Mouse (Mus musculus) adrenal gland, postnatal 14 days (tissue): Measurements from ENCODE around the gene Fktn. TPM values are rescaled to one million over a fixed set of nuclear protein-coding genes. Genes with fewer than 3 reads are reported as not detected.
"Not testable (repeated sequence)": the region's sequence is repeated elsewhere in the genome, so short reads cannot be mapped to it uniquely, and the experiment has no call there.

ENCODE experiments used
- DNase-seq: peaks from one replicate; pipeline ENCODE4 v3.0.0; 2021; ENCODE audit warnings: mixed read lengths
- long read RNA-seq, 2 experiments: library from polyadenylated mRNA; stranded (forward); transcript quantifications; one replicate each; pipeline ENCODE4 v2.0.0; 2021
- total RNA-seq: library from RNA; stranded (reverse); gene quantifications from 2 replicates; pipeline ENCODE4 v1.2.3, GENCODE M21; 2021

The Fktn gene
- total RNA-seq, result 16.1 and 18.1 TPM in 2 replicates
- long read RNA-seq, experiment 1, full-length matches to known transcripts, result 1 of 5 reads
- long read RNA-seq, experiment 1, partial matches to known transcripts, result 1 of 5 reads
- long read RNA-seq, experiment 1, other reads (novel, unspliced or antisense), result 3 of 5 reads
- long read RNA-seq, experiment 2, full-length matches to known transcripts, result 1 of 13 reads
- long read RNA-seq, experiment 2, partial matches to known transcripts, result 1 of 13 reads
- long read RNA-seq, experiment 2, other reads (novel, unspliced or antisense), result 11 of 13 reads

DNA sequence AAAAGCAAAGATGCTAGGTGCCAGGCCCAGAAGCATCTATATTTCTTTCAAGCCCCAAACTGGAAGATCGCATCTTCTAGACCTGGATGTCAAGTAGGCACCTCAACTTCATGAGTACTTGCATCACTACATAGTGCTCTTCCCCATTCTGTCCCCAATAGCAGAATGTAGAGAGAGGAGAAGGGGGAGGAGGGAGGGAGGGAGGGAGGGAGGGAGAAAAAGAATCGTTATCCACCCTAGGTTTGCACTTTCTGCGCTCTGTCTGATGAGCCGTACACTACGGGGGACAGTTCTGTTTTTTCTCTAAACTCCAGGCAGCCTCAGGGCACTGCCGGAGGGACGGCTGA is at the start of gene Fktn:
Fktn (plus strand) TSS at position 295 of the 347 bp plus-strand sequence.
- no peak for DNase-seq

DNA sequence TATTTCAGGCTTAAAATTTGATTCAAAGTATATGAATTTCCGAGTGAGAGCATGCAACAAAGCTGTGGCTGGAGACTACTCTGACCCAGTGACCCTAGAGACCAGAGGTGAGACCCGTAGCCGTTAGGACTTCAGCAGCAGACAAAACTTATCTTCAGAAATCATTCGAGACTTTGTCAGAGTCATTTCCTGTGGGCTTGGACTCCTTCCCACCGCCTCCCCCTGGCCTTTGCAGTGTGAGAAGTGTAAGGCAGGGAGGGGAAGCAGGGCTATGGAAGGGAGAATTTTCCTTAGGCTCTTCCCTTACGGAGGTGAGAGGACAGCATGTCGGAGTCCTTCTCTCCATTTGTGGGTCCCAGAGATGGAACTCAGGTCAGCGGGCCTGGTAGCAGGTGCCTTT is 31.7 kb upstream of the Fktn start:
- DNase-seq, result no peak

DNA sequence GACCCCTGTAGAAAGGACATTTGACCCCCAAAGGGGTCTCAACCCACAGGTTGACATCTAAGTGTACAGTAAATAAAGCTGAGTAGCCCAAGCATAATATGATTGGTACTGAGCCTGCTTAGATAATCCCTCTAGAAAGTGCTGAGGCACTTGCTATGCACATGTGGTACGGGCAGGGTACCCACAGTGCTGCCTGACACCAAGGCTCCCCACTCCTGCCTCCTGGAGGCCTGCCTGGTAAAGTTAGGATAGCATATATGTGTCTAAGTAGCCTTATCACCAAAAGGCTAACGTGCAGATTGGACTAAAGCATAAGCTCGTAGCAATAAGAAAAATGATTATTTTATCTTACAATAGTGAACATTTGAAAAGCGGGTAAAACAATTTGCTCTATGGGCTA is 24.8 kb upstream of the Fktn start:
- DNase-seq, result no peak

DNA sequence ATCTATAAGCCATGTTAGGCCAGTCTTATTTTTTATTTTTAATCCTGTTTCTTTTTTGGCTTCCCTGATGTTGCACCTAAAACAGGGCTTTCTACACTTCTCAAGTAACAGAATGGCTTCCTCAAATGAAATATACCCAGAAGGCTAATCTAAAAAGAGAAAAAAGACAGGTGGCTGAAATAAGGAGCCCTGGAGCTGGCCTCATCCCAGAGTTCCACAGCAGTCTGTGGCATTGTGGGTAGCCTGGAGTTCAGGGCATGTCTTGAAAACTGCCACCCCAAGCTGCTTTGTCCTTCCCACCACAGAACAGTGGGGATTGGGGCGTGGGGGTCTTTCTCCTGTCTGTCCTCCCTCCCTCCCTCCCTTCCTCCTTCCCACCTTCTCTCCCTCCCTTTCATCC is 22.4 kb upstream of the Fktn start:
- DNase-seq, result no peak

DNA sequence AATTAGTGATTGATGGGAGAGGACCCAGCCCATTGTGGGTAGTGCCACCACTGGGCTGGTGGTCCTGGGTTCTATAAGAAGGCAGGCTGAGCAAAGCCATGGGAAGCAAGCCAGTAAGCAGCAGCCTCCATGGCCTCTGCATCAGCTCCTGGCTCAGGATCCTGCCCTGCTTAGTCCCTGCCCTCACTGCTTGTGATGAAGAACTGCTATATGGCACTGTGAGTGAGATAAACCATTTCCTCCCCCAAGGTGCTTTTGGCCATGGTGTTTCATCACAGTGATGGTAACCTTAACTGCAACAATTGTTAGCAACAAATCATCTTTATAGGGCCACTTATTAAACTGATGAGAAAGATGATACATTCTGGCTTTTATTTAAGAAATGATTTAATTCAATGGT is 4.6 kb upstream of the Fktn start:
- DNase-seq, result not testable (repeated sequence)

DNA sequence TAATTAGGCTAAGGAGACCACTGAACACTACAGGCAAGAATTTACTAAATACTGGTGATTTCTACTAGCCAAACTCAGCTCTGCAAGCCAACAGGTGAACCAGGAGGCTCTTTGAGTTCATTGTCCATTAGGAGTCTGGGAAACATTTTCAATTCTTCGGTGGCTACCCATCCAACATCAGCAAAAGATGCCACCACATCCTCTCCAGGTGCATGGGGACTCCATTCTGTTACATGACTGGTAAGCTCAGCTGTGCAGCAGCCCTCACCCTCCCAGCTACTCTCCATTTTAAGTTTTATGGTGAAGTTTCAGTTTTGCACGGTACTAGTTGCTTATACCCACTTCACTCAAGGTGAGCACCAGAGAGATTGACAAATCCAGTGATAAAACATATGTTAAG is 3.8 kb upstream of the Fktn start:
- no peak for DNase-seq

DNA sequence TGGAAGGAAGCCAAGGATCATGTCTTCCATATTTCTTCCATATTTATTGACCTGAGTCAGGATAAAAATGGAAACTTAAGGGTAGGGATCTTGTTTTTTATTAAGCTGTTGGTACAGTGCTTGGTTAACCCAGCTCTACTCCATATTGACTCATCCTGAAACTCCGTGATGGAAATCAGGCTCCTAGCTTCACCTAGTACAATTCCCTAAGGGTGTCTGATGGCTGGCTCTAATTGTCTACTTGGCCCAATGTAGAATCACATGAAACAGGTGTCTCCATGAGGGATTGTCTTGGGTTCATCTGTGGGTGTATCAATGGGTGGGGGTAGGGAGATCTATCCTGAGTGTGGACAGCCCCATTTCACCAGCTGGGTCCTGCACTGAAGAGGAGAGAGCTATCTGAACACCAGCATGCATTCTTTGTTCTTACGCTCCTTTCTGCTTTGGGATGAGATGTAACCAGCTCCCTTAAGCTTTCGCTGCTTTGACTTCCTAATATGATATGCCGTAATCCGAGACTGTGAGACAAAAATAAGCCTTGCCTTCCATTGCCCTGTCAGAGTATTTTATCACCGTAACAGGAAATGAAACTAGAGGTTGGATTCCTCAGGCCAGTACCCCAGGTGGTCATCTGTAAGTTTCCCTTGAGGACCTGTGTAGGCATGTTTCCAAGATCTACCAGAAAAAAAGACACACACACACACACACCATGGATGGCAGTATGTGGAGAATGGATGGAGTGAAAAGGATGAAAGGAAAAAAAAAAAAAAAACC is 3.1 kb upstream of the Fktn start:
- no peak for DNase-seq

DNA sequence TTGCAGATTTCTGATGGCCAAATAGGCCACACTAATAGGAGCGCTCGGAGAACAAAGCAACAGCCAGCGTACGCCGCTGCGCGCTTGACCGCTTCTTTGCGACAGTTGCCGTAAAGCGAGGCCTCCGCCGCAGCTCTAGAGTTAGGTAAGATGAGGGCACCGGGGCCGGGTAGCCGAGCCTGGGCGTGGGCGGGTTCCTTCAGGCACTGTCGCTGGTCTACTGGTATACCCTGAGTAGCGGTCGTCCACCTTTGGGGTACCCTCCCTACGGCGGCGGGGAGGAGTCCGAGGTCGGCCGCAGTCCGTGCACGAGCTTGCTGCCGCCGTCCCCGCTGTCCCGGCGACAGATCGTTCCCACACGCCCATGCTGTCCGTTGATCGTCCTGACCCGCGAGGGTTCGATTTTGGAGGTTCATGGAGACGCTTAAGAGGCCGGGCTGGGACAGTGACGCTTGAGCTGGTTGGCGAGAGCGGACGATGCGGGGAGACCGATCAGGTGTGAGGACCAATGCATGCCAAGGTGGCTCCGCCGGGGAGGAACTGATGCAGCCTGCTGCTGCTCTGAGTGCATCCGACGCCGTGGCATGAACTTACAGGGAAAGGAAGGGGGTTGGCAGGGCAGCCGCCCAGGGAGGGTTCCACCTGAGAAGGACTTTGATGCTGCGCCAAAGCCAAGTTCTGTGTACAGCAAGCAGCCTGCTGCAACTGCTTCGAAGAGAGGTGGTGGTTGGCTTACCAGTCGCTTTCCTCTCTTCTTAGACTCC is 435 bp downstream of the Fktn start:
- DNase-seq, result peak; percentile 94

DNA sequence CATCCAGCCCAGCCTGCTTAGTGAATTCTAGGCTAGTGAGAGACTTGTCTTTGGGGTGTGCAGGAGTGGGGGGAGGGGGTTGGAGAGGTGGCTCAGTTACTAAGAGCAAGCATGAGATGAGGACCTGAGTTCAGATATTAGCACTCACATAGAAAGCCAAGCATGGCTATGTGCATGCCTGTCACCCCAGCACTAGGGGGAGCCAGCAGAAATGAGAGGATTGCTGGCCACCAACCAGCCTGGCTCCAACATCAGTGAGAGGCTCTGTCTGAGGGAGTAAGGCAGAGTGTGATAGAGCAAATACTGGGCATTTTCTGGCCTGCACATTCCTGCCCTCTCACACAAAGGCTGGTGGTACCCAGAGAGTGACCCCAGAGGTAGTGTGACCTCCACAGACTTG is 2.2 kb downstream of the Fktn start:
- DNase-seq, result peak; percentile 59

DNA sequence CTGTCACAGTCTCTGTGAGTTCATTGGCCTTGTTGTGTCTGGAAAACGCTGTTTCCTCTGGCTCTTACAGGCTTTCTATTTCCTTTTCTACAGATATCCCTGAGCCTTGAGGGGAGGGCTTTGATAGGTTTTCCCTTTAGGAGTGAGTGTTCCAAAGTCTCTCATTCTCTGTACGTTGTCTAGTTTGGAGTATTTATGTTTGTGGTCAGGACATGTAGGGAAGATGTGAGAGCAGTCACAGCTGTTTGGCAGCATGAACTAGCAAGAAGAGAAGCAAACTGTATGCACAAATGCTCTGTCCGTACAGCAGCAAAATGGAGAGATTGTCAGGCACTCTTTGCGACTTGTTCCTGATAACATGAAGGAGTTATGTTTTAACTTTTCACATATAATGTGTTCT is 3.7 kb downstream of the Fktn start:
- DNase-seq, result no peak

DNA sequence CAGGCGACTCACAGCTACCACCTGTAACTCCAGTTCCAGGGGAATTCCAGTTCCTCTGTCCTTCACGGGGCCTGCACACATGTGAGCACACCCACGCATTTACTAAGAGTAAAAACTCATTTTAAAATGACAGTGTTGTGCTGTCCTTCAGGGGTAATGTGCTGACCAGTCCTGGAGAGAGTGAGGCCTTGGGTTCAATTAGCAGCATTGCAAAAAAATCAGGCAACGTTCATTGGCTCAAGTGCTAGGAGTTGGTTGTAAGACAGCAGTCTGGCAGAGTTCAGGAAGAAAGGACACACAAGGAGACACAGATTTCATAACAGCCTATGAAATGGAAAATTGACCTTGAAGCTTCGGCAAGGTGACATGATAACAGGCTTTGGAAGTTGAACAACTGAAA is 4.5 kb downstream of the Fktn start:
- peak; percentile 31 for DNase-seq

DNA sequence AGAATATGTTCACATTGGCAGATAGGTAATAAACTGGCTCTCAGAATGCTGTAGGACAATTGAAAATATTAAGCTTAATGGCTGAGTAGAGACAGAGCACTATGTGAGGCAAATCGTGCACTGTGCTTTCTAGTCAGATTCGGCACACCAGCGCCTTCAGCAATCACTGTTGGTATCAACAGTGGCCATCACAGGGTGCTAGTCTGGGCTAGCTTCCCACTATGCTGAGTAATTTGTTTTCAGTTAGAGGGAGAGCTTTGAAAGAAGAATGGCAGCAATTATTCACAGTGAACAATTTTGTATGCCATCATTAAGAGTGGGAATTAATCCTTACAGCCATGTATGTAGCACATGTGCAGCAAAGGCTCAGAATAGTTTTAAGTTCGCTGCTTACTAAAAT is 8.7 kb downstream of the Fktn start:
- DNase-seq, result no peak

DNA sequence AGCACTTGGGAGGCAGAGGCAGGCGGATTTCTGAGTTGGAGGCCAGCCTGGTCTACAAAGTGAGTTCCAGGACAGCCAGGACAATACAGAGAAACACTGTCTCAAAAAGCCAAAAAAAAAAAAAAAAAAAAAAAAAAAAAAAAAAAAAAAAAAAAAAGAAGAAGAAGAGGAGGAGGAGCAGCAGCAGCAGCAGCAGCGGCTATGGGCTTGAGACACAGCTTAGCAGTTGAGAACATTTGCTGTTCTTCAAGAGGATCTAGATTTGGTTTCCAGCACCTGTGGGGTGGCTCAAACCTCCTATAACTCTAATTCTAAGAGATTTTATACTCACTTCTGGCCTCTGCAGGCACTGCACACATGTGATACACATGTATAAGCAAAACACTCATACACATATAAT is 12.3 kb downstream of the Fktn start:
- not testable (repeated sequence) for DNase-seq

DNA sequence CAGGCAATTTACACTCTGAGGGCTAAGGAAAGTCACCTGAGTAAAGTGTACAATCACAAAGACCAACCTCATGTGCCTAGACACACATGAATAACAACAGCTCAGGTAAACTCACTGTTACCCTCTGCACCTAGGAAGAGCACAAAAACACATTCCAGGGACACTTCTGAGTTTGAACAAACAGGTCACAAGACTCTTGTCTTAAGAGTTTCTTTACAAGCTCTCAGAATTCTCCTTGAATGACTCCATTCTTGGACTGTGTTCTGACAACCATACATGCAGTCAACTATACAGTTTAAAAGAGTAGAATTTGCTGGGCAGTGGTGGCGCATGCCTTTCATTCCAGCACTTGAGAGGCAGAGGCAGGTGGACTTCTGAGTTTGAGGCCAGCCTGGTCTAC is 14.3 kb downstream of the Fktn start:
- DNase-seq, result no peak

DNA sequence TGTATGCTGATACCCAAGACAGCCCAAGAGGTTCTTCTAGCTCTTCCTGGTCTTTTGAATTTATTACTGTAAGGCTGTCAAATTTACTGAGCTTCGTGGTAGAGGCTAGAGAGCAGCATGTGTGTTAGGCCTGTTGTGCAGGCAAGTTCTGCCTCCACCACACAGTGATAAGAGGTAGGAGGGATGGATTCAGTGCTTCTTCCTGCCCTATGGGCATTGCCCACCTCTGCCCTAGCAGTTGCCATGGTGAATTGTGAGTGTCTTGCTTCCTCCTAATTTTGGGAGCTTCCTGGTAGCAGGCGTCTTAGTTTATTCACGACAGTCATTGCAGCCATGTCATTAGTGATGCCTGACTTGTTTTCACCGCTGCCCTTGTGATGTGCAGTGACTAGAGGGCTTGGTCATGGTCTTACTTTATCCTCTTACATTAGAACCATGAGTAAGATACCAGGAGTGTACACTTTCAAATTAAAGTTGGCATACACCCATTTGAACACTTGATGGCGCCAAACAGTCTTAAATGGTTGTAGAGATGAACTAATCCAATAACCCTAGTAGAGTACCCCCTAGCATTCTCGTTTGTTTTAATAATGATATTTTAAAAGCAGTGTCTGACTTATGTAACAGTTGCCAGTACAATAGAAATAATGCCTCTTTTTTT is 25.3 kb downstream of the Fktn start:
- peak; percentile 59 for DNase-seq

DNA sequence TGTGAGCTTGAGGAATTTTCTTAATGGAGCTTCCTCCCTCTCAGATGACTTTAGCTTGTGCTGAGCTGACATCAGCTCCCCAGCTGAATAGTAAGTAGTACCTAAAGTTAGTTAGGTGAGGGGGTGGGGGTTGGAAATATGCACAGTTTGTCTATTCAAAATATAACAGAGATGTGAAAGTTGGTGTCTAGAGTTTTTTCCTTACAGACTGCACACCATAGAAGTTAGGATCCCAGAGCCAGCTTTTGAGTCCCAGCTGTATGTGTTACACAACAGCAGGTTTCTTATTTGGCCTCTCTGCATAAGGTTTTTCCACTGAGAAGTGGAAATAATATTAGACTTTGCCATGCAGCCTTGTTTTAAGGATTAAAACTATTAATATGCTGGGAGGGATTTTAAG is 36.0 kb downstream of the Fktn start:
- no peak for DNase-seq

DNA sequence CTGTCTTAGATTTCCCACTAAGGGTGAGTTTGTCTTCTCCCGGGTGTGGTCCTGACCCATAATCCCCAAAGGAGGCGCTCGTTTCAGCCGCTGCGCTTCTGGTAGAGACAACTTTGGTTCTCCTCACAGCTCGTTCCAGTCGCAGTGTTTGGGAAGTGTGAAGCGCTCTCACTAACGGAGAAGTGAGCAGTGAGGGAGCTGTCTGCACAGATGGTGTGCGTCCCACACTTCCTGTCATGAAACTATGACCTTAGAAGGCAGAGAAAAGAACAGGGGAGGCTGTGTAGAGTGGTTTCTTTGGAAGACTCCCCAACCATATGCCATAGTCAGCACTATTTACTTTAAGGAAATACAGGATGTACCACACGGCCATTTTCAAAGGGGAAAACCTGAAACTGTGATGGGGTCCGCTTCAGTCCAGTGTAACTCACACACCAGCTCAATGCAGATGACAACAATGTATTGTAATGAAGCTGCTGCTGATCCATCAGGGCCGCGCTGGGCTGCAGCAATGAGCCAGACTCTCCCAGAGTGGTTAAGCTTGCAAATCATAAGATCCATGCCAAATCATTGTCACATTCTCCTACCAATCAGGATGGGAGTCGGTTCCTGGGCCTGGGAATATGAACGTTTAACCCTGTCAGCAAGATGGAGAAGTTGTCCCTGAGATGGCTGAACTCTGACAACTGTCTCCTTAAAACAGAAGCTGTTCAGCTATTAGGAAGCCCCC is 36.8 kb downstream of the Fktn start:
- no peak for DNase-seq

DNA sequence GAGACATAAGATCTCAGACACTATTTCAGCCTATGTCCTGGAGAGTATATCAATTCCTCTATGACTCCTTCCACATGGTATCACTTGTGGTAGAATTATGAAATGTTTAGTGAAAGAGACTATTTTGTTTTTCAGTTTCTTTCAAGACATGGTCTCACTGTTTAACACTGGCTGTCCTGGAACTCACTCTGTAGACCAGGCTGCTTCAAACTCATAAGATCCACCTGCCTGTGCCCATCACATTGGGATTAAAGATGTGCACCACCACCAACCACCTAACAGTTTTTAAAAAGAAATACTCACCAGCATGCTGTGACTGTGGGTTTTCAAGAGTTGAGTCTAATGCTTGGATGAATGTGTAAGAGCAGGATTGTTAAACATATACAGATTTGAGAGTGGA is 43.2 kb downstream of the Fktn start:
- no peak for DNase-seq

DNA sequence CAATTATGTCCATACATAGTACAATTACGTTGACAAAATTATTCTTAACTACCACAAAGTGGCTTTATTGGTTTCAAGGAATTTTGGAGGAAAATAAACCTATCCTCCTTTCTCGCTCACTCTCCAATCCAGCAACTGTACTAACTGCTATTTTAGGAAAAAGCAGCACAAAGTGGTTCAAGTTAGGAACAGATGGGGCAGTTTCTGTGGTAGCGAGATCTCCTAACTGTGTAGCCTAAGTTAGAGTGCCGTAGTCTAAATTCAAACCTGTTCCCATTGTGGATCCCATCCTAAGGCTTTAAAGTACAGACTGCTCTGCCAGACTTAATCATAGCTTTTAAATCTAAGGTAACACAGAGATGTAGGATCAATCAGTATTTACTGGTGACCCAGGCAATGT is 45.0 kb downstream of the Fktn start:
- DNase-seq, result no peak

DNA sequence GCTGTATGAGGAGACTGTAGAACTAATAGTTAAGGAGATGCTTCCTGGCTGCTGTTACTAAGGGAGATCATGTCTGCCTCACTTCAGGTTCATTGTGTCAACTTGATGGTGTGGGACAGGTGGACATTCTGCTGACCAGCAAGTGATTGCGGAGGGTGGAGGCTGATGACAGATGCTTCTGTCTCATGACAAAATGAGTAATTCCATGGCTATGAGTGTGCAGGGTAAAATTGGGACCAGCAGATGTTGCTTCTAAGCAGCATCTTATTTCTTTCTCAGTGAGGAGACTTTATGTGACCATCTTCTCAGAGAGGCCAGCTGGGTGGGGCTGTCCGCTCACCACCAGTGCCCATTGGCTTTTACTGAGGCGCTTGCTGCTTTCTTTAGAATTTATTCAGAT is 45.9 kb downstream of the Fktn start:
- DNase-seq, result no peak

DNA sequence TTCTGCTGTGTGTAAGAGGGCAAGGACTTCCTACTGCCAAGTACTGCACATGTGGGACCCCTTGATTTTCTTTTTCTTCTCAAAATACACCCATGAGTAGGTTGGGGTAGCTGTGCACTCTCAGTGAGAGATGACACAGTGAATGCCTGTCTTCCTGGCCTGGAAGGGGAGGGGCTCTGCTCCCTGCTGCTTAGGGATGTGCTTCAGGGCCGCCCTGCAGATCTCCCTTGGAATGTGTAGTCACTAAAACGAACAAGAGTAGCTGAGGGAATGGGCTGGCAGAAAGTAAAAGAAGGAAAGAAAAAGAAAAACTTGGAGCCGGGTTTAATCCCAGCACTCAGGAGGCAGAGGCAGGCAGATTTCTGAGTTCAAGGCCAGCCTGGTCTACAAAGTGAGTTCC is 48.7 kb downstream of the Fktn start:
- no peak for DNase-seq
